Mouse (Mus musculus) lung, postnatal 0 days (tissue): ENCODE data around the gene Rbm26. TPM values are rescaled to one million over a fixed set of nuclear protein-coding genes. Genes with fewer than 3 reads are reported as not detected.

Source experiments
- ATAC-seq: fragments of 200-750 bp; cut with Nextera tagmentation; 2 replicates; pipeline ENCODE4 v1.8.0; 2017; ENCODE audit warnings: moderate library complexity
- DNase-seq: peaks from one replicate; pipeline ENCODE4 v3.0.0-alpha.2; 2016; ENCODE audit warnings: low spot score
- H3K27ac ChIP-seq: fragments of 300-500 bp; sonication (generic); 2 replicates; pipeline ENCODE4 v1.5.1; 2014; ENCODE audit warnings: antibody characterized with exemption, mild to moderate bottlenecking, low read length, mixed read lengths
- H3K27me3 ChIP-seq: fragments of 300-500 bp; sonication (generic); replicated peaks from 2 replicates; pipeline ENCODE4 v1.6.1; 2014; ENCODE audit warnings: low read length, mixed read lengths; ENCODE audit not compliant: insufficient read depth
- H3K36me3 ChIP-seq: fragments of 300-500 bp; sonication (generic); 2 replicates; pipeline ENCODE4 v1.6.1; 2014; ENCODE audit warnings: low read length, mixed read lengths; ENCODE audit not compliant: insufficient read depth
- H3K4me1 ChIP-seq: fragments of 300-500 bp; sonication (generic); 2 replicates; pipeline ENCODE4 v1.6.1; 2014; ENCODE audit warnings: antibody characterized with exemption, low read depth, low read length, mixed read lengths; ENCODE audit not compliant: insufficient read depth
- H3K4me2 ChIP-seq: fragments of 300-500 bp; sonication (generic); replicated peaks from 2 replicates; pipeline ENCODE4 v1.6.1; 2014; ENCODE audit warnings: low read depth, mild to moderate bottlenecking, low read length, moderate library complexity, mixed read lengths
- H3K4me3 ChIP-seq: fragments of 300-500 bp; sonication (generic); 2 replicates; pipeline ENCODE4 v1.5.1; 2014; ENCODE audit warnings: low read depth, low read length
- H3K9ac ChIP-seq: fragments of 300-500 bp; sonication (generic); replicated peaks from 2 replicates; pipeline ENCODE4 v1.6.1; 2014; ENCODE audit warnings: low read depth, mild to moderate bottlenecking
- H3K9me3 ChIP-seq: fragments of 300-500 bp; sonication (generic); 2 replicates; pipeline ENCODE4 v1.6.1; 2016; ENCODE audit warnings: low read length, mixed read lengths
- CTCF ChIP-seq: IDR thresholded peaks from 2 replicates; pipeline ENCODE4 v1.5.1; 2016; ENCODE audit warnings: antibody characterized with exemption, mild to moderate bottlenecking
- EP300 ChIP-seq: IDR thresholded peaks from 2 replicates; pipeline ENCODE4 v1.6.1; 2016; ENCODE audit warnings: antibody characterized with exemption, mild to moderate bottlenecking, control low read depth
- WGBS: fragments of 180-500 bp; shearing (Covaris S2); extraction: QIAGEN DNeasy Blood & Tissue Kit; methylation state at CpG from one replicate; pipeline ENCODE4 v1.1.7; 2014; 5-methylcytosine and 5-hydroxymethylcytosine counted together
- polyA plus RNA-seq: library from polyadenylated mRNA; unstranded; fragments of >200 nt; fragmentation: Nextera tagmentation; extraction: Ambion mirVana; gene quantifications from 2 replicates; pipeline ENCODE4 v1.2.1, GENCODE M21; 2015

Rbm26 gene
- 22.8 and 24.1 TPM in 2 replicates for polyA plus RNA-seq

GRCm38 (mm10) chr14:105177238-105177693 lies at the start of gene Rbm26:
Gene Rbm26, minus strand, starts transcription at chr14:105177327.
- DNase-seq (peak; percentile 97), ATAC-seq (peak; percentile 98)
- H3K9me3 ChIP-seq, result no peaks in the 10 kb centered on the region
- H3K36me3 ChIP-seq, result no peaks in the 10 kb centered on the region
- peaks cover 16% of the 10 kb centered on the region; the same call in 1 of the 2 replicates for H3K4me1 ChIP-seq
- H3K27me3 ChIP-seq, result no peaks in the 10 kb centered on the region
- peak within 1 kb of the TSS; percentile 81 for H3K4me2 ChIP-seq
- peak within 1 kb of the TSS; percentile 99 for H3K9ac ChIP-seq
- H3K27ac ChIP-seq, result peak within 1 kb of the TSS; percentile 87
- peak; percentile 88 for TF ChIP-seq EP300
- TF ChIP-seq CTCF, result no peak
- under 1% methylated on average over 28 of the region's 28 CpGs for WGBS
- H3K4me3 ChIP-seq, result peak within 1 kb of the TSS; percentile 99

- no peak overlapping the region for H3K4me2 ChIP-seq
- DNase-seq (no peak), ATAC-seq (no peak)
- TF ChIP-seq CTCF (no peak), EP300 (no peak)
- WGBS, result 71% methylated on average over 4 of the region's 4 CpGs
- H3K27ac ChIP-seq, result no peak overlapping the region
- H3K36me3 ChIP-seq, result no peaks in the 10 kb centered on the region
- H3K4me1 ChIP-seq, result no peaks in the 10 kb centered on the region
- H3K9ac ChIP-seq, result no peak overlapping the region
- no peaks in the 10 kb centered on the region for H3K27me3 ChIP-seq
- no peaks in the 10 kb centered on the region for H3K9me3 ChIP-seq
- H3K4me3 ChIP-seq, result no peak overlapping the region
These were observed 48.7 kb upstream of the Rbm26 start for GRCm38 (mm10) chr14:105225790-105226189.

GRCm38 (mm10) chr14:105222240-105222639 lies 45.1 kb upstream of the Rbm26 start:
- Histone ChIP-seq H3K9ac (no peak overlapping the region), H3K36me3 (no peaks in the 10 kb centered on the region), H3K27ac (no peak overlapping the region), H3K4me2 (no peak overlapping the region), H3K9me3 (no peaks in the 10 kb centered on the region), H3K4me1 (no peaks in the 10 kb centered on the region), H3K4me3 (no peak overlapping the region), H3K27me3 (no peaks in the 10 kb centered on the region)
- ATAC-seq, result no peak
- TF ChIP-seq CTCF (no peak), EP300 (no peak)
- no peak for DNase-seq
- WGBS, result 60% methylated on average over 4 of the region's 4 CpGs

- no peak overlapping the region for H3K4me2 ChIP-seq
- H3K9me3 ChIP-seq, result no peaks in the 10 kb centered on the region
- H3K4me3 ChIP-seq, result no peak overlapping the region
- peak; percentile 58; the same call in 1 of the 2 replicates for TF ChIP-seq EP300
- no peak for TF ChIP-seq CTCF
- H3K9ac ChIP-seq, result no peak overlapping the region
- no peaks in the 10 kb centered on the region for H3K36me3 ChIP-seq
- H3K4me1 ChIP-seq, result no peaks in the 10 kb centered on the region
- ATAC-seq (peak; percentile 48), DNase-seq (peak; percentile 64)
- WGBS, result 33% methylated on average over 9 of the region's 9 CpGs
- no peaks in the 10 kb centered on the region for H3K27me3 ChIP-seq
- H3K27ac ChIP-seq, result no peak overlapping the region
These were observed 42.6 kb upstream of the Rbm26 start for GRCm38 (mm10) chr14:105219525-105220376.

GRCm38 (mm10) chr14:105198401-105198800 lies 21.3 kb upstream of the Rbm26 start:
- H3K4me3 ChIP-seq, result no peak overlapping the region
- TF ChIP-seq EP300 (no peak), CTCF (peak; percentile 64)
- ATAC-seq (no peak), DNase-seq (peak; percentile 27)
- H3K9me3 ChIP-seq, result no peaks in the 10 kb centered on the region
- no peaks in the 10 kb centered on the region for H3K4me1 ChIP-seq
- H3K36me3 ChIP-seq, result no peaks in the 10 kb centered on the region
- WGBS, result 50% methylated on average over 5 of the region's 5 CpGs
- no peak overlapping the region for H3K9ac ChIP-seq
- H3K4me2 ChIP-seq, result no peak overlapping the region
- H3K27me3 ChIP-seq, result no peaks in the 10 kb centered on the region
- no peak overlapping the region for H3K27ac ChIP-seq

GRCm38 (mm10) chr14:105194682-105195081 lies 17.6 kb upstream of the Rbm26 start:
- no peak overlapping the region for H3K27ac ChIP-seq
- no peak overlapping the region for H3K9ac ChIP-seq
- TF ChIP-seq CTCF, result no peak
- TF ChIP-seq EP300, result no peak
- H3K4me3 ChIP-seq, result no peak overlapping the region
- 67% methylated on average over 4 of the region's 4 CpGs for WGBS
- no peaks in the 10 kb centered on the region for H3K4me1 ChIP-seq
- DNase-seq (no peak), ATAC-seq (no peak)
- no peaks in the 10 kb centered on the region for H3K27me3 ChIP-seq
- no peaks in the 10 kb centered on the region for H3K36me3 ChIP-seq
- H3K9me3 ChIP-seq, result no peaks in the 10 kb centered on the region
- no peak overlapping the region for H3K4me2 ChIP-seq
